Mouse (Mus musculus) erythroid progenitor cell, adult 5-6 weeks (primary cell): ENCODE results near the gene Add1. TPM values are rescaled to one million over a fixed set of nuclear protein-coding genes. Genes with fewer than 3 reads are reported as not detected.
A peak's percentile ranks its signal among the peaks of the same experiment; 100 is the strongest.
"Not testable (repeated sequence)": the region's sequence is repeated elsewhere in the genome, so short reads cannot be mapped to it uniquely, and the experiment has no call there.

Source experiments
- ATAC-seq: replicated peaks from 2 replicates; pipeline ENCODE4 v1.8.0; 2016; ENCODE audit warnings: moderate number of reproducible peaks, mild to moderate bottlenecking, moderate TSS enrichment, inconsistent platforms; ENCODE audit not compliant: poor library complexity, low FRiP score, severe bottlenecking
- total RNA-seq, 2 experiments: library from RNA; stranded (forward) in 1 of 2; stranded (reverse) in 1 of 2; fragments of 150-400 nt in 1 of 2; fragments of 186-747, 209-891 nt in 1 of 2; gene quantifications; 2 replicates each; pipeline versions ENCODE4 v1.2.3 to v1.2.4; 2015 to 2017; ENCODE audit warnings: low replicate concordance in 2 of 2

The Add1 gene
- total RNA-seq, 2 experiments from 2014 or later: 547 to 1,003 TPM

GRCm38 (mm10) chr5:34549483-34550221 is 23.8 kb upstream of the Add1 start:
- peak; percentile 44 for ATAC-seq

GRCm38 (mm10) chr5:34550251-34550650 is 23.2 kb upstream of the Add1 start:
- no peak for ATAC-seq

- no peak for ATAC-seq
Measured at GRCm38 (mm10) chr5:34551821-34552220, 21.6 kb upstream of the Add1 start.

GRCm38 (mm10) chr5:34563854-34564253 is 9.6 kb upstream of the Add1 start:
- no peak for ATAC-seq

- 0 out of 2 replicates have a peak, but pooled peaks have one; percentile 36 for ATAC-seq
Measured at GRCm38 (mm10) chr5:34564291-34564690, 9.2 kb upstream of the Add1 start.

- ATAC-seq: peak; percentile 81
Measured at GRCm38 (mm10) chr5:34565545-34566283, 7.8 kb upstream of the Add1 start.

GRCm38 (mm10) chr5:34571551-34571950 is 1.9 kb upstream of the Add1 start:
- 0 out of 2 replicates have a peak, but pooled peaks have one; percentile 13 for ATAC-seq

- ATAC-seq: peak; percentile 22
Measured at GRCm38 (mm10) chr5:34572568-34572967, 896 bp upstream of the Add1 start.

- ATAC-seq: no peak
Measured at GRCm38 (mm10) chr5:34574721-34575120, 1.3 kb downstream of the Add1 start.

- no peak for ATAC-seq
Measured at GRCm38 (mm10) chr5:34576286-34576685, 2.8 kb downstream of the Add1 start.

GRCm38 (mm10) chr5:34578038-34578655 is 4.7 kb downstream of the Add1 start:
- no peak for ATAC-seq

GRCm38 (mm10) chr5:34579377-34579776 is 5.9 kb downstream of the Add1 start:
- no peak for ATAC-seq

GRCm38 (mm10) chr5:34581671-34582313 is 8.3 kb downstream of the Add1 start:
- ATAC-seq: peak; percentile 97

GRCm38 (mm10) chr5:34582314-34582675 is 8.8 kb downstream of the Add1 start:
- peak; percentile 74 for ATAC-seq

- no peak for ATAC-seq
Measured at GRCm38 (mm10) chr5:34585216-34585615, 11.8 kb downstream of the Add1 start.

- ATAC-seq: no peak
Measured at GRCm38 (mm10) chr5:34587881-34588280, 14.4 kb downstream of the Add1 start.

GRCm38 (mm10) chr5:34590059-34590458 is 16.6 kb downstream of the Add1 start:
- ATAC-seq: no peak

GRCm38 (mm10) chr5:34590702-34591101 is 17.2 kb downstream of the Add1 start:
- ATAC-seq: no peak

GRCm38 (mm10) chr5:34591388-34592004 is 18.0 kb downstream of the Add1 start:
- no peak for ATAC-seq

GRCm38 (mm10) chr5:34592224-34592623 is 18.8 kb downstream of the Add1 start:
- ATAC-seq: not testable (repeated sequence)
